Mouse (Mus musculus) MEL (cell line): ENCODE measurements around the gene Slc34a2. TPM values are rescaled to one million over a fixed set of nuclear protein-coding genes. Genes with fewer than 3 reads are reported as not detected.

Source experiments
- DNase-seq: peaks from one replicate; pipeline ENCODE4 v3.0.0; 2011; ENCODE audit warnings: low read depth, low spot score
- H3K27ac ChIP-seq: 2 replicates; pipeline ENCODE4 v1.5.1; 2012; ENCODE audit warnings: low read depth, mild to moderate bottlenecking, control low read depth, low read length, moderate library complexity; ENCODE audit not compliant: control insufficient read depth
- H3K27me3 ChIP-seq, 2 experiments: fragments of 150-350 bp in 1 of 2; sonication (generic) in 1 of 2; 2 replicates each; pipeline ENCODE4 v1.6.1; 2012; ENCODE audit warnings: low read length in 2 of 2, mild to moderate bottlenecking in 2 of 2, improper control_type of control experiment in 1 of 2, moderate library complexity in 1 of 2; ENCODE audit not compliant: insufficient read depth in 2 of 2, control insufficient read depth in 1 of 2
- H3K36me3 ChIP-seq, 2 experiments: 2 replicates each; pipeline ENCODE4 v1.6.1; 2012 to 2014; ENCODE audit warnings: low read length in 2 of 2, improper control_type of control experiment in 1 of 2, inconsistent platforms in 1 of 2, mild to moderate bottlenecking in 1 of 2; ENCODE audit not compliant: insufficient read depth in 2 of 2, control insufficient read depth in 1 of 2
- H3K4me1 ChIP-seq, 2 experiments: fragments of 150-350 bp in 1 of 2; sonication (generic) in 1 of 2; 2 replicates each; pipeline ENCODE4 v1.6.1; 2012; ENCODE audit warnings: low read length in 2 of 2, improper control_type of control experiment in 1 of 2, mild to moderate bottlenecking in 1 of 2; ENCODE audit not compliant: insufficient read depth in 2 of 2, control insufficient read depth in 1 of 2
- H3K4me3 ChIP-seq, 2 experiments: fragments of 150-350 bp in 1 of 2; sonication (generic) in 1 of 2; 2 replicates each; pipeline ENCODE4 v1.5.1; 2012; ENCODE audit warnings: low read depth in 2 of 2, low read length in 2 of 2, mild to moderate bottlenecking in 2 of 2, moderate library complexity in 2 of 2, control low read depth in 1 of 2, improper control_type of control experiment in 1 of 2; ENCODE audit not compliant: control insufficient read depth in 1 of 2, insufficient read depth in 1 of 2
- H3K79me2 ChIP-seq: 2 replicates; pipeline ENCODE4 v1.6.1; 2012; ENCODE audit warnings: mild to moderate bottlenecking, low read length, moderate library complexity; ENCODE audit not compliant: control insufficient read depth, poor library complexity, insufficient read depth
- H3K9ac ChIP-seq: 2 replicates; pipeline ENCODE4 v1.6.1; 2012; ENCODE audit warnings: low read depth, mild to moderate bottlenecking, control low read depth, low read length, moderate library complexity; ENCODE audit not compliant: control insufficient read depth, poor library complexity, severe bottlenecking
- H3K9me3 ChIP-seq: fragments of 150-350 bp; sonication (generic); replicated peaks from 2 replicates; pipeline ENCODE4 v1.6.1; 2012; ENCODE audit warnings: mild to moderate bottlenecking, low read length, improper control_type of control experiment, moderate library complexity; ENCODE audit not compliant: insufficient read depth
- CHD2 ChIP-seq: IDR thresholded peaks from 2 replicates; pipeline ENCODE4 v1.6.1; 2011; ENCODE audit warnings: low read length, improper control_type of control experiment
- ELF1 ChIP-seq: IDR thresholded peaks from 2 replicates; pipeline ENCODE4 v1.6.1; 2014; ENCODE audit warnings: low read depth, mild to moderate bottlenecking, inconsistent platforms, low read length, improper control_type of control experiment, moderate library complexity
- EP300 ChIP-seq, 2 experiments: IDR thresholded peaks; 2 replicates each; pipeline ENCODE4 v1.6.1; 2011; ENCODE audit warnings: improper control_type of control experiment in 2 of 2, low read length in 2 of 2, low read depth in 1 of 2, mild to moderate bottlenecking in 1 of 2
- GABPA ChIP-seq: IDR thresholded peaks from 2 replicates; pipeline ENCODE4 v1.6.1; 2012; ENCODE audit warnings: low read depth, mild to moderate bottlenecking, inconsistent platforms, low read length, improper control_type of control experiment, moderate library complexity
- GATA1 ChIP-seq: IDR thresholded peaks from 2 replicates; pipeline ENCODE4 v1.6.1; 2011; ENCODE audit warnings: low read depth, low read length, improper control_type of control experiment
- HCFC1 ChIP-seq: IDR thresholded peaks from 2 replicates; pipeline ENCODE4 v1.6.1; 2012; ENCODE audit warnings: low read depth, mild to moderate bottlenecking, inconsistent platforms, low read length, improper control_type of control experiment, moderate library complexity
- KAT2A ChIP-seq: conservative IDR thresholded peaks from 2 replicates; pipeline ENCODE4 v1.6.1; 2012; ENCODE audit warnings: low read depth, low read length, improper control_type of control experiment, inconsistent platforms
- MAFK ChIP-seq: IDR thresholded peaks from 2 replicates; pipeline ENCODE4 v1.6.1; 2011; ENCODE audit warnings: low read depth, mild to moderate bottlenecking, low read length, improper control_type of control experiment, borderline replicate concordance
- MAX ChIP-seq: IDR thresholded peaks from 2 replicates; pipeline ENCODE4 v1.6.1; 2011; ENCODE audit warnings: low read length, improper control_type of control experiment
- MAZ ChIP-seq: IDR thresholded peaks from 2 replicates; pipeline ENCODE4 v1.6.1; 2012; ENCODE audit warnings: low read depth, mild to moderate bottlenecking, inconsistent platforms, low read length, improper control_type of control experiment
- MEF2A ChIP-seq: IDR thresholded peaks from 2 replicates; pipeline ENCODE4 v1.6.1; 2014; ENCODE audit warnings: low read depth, mild to moderate bottlenecking, inconsistent platforms, low read length, improper control_type of control experiment; ENCODE audit not compliant: poor library complexity, insufficient replicate concordance, severe bottlenecking; ENCODE audit errors: extremely low read depth
- MXI1 ChIP-seq: IDR thresholded peaks from 2 replicates; pipeline ENCODE4 v1.6.1; 2011; ENCODE audit warnings: mild to moderate bottlenecking, low read depth, low read length, improper control_type of control experiment
- MYB ChIP-seq: IDR thresholded peaks from 2 replicates; pipeline ENCODE4 v1.6.1; 2011; ENCODE audit warnings: mild to moderate bottlenecking, low read depth, low read length, improper control_type of control experiment
- NELFE ChIP-seq: IDR thresholded peaks from 2 replicates; pipeline ENCODE4 v1.6.1; 2011; ENCODE audit warnings: low read depth, low read length, improper control_type of control experiment
- NRF1 ChIP-seq: IDR thresholded peaks from 2 replicates; pipeline ENCODE4 v1.6.1; 2014; ENCODE audit warnings: low read depth, mild to moderate bottlenecking, inconsistent platforms, low read length, improper control_type of control experiment, moderate library complexity; ENCODE audit not compliant: poor library complexity, insufficient read depth, severe bottlenecking
- POLR2A ChIP-seq, 2 experiments: IDR thresholded peaks; 2 replicates each; pipeline ENCODE4 v1.6.1; 2011 to 2012; ENCODE audit warnings: low read length in 2 of 2, mild to moderate bottlenecking in 2 of 2, control low read depth in 1 of 2, improper control_type of control experiment in 1 of 2, low read depth in 1 of 2, moderate library complexity in 1 of 2; ENCODE audit not compliant: control insufficient read depth in 1 of 2, insufficient read depth in 1 of 2, poor library complexity in 1 of 2
- POLR2AphosphoS2 ChIP-seq: IDR thresholded peaks from 2 replicates; pipeline ENCODE4 v1.6.1; 2011; ENCODE audit warnings: low read length, improper control_type of control experiment
- RAD21 ChIP-seq: IDR thresholded peaks from 2 replicates; pipeline ENCODE4 v1.6.1; 2011; ENCODE audit warnings: mild to moderate bottlenecking, low read depth, low read length, improper control_type of control experiment
- RCOR1 ChIP-seq: IDR thresholded peaks from 2 replicates; pipeline ENCODE4 v1.6.1; 2012; ENCODE audit warnings: low read depth, mild to moderate bottlenecking, inconsistent platforms, low read length, improper control_type of control experiment
- SMC3 ChIP-seq: IDR thresholded peaks from 2 replicates; pipeline ENCODE4 v1.6.1; 2011; ENCODE audit warnings: low read depth, low read length, improper control_type of control experiment
- TAL1 ChIP-seq: IDR thresholded peaks from 2 replicates; pipeline ENCODE4 v1.6.1; 2012; ENCODE audit warnings: mild to moderate bottlenecking, inconsistent platforms, low read length, moderate library complexity, mixed read lengths
- TBP ChIP-seq: IDR thresholded peaks from 2 replicates; pipeline ENCODE4 v1.8.0; 2011; ENCODE audit warnings: low read depth, low read length, improper control_type of control experiment
- USF2 ChIP-seq, 2 experiments: IDR thresholded peaks; 2 replicates each; pipeline ENCODE4 v1.6.1; 2011 to 2012; ENCODE audit warnings: improper control_type of control experiment in 2 of 2, low read length in 2 of 2, borderline replicate concordance in 1 of 2, inconsistent platforms in 1 of 2, low read depth in 1 of 2, mild to moderate bottlenecking in 1 of 2; ENCODE audit not compliant: insufficient read depth in 1 of 2
- ZC3H11A ChIP-seq: IDR thresholded peaks from 2 replicates; pipeline ENCODE4 v1.6.1; 2012; ENCODE audit warnings: low read depth, mild to moderate bottlenecking, inconsistent platforms, low read length, improper control_type of control experiment
- ZMIZ1 ChIP-seq: IDR thresholded peaks from 2 replicates; pipeline ENCODE4 v1.6.1; 2012; ENCODE audit warnings: low read depth, mild to moderate bottlenecking, inconsistent platforms, low read length, improper control_type of control experiment, moderate library complexity
- ZNF384 ChIP-seq: IDR thresholded peaks from 2 replicates; pipeline ENCODE4 v1.6.1; 2012; ENCODE audit warnings: low read depth, mild to moderate bottlenecking, inconsistent platforms, low read length, improper control_type of control experiment
- polyA plus RNA-seq, 2 experiments: library from polyadenylated mRNA; stranded (reverse) in 1 of 2; unstranded in 1 of 2; fragments of >175 nt in 1 of 2; fragments of >200 nt in 1 of 2; gene quantifications; 2 replicates each; pipeline versions ENCODE4 v1.2.1 to v1.2.4; 2012; ENCODE audit warnings: low replicate concordance in 2 of 2, low read depth in 1 of 2; ENCODE audit not compliant: insufficient read length in 2 of 2, insufficient read depth in 1 of 2, missing spikeins in 1 of 2
- total RNA-seq: library from RNA; depleted of rRNA; stranded (reverse); fragments of 300-350 nt; gene quantifications from 2 replicates; pipeline ENCODE4 v1.2.3, GENCODE M21; 2012

Slc34a2 gene
- total and polyA plus RNA-seq, 3 experiments: not detected

DNA sequence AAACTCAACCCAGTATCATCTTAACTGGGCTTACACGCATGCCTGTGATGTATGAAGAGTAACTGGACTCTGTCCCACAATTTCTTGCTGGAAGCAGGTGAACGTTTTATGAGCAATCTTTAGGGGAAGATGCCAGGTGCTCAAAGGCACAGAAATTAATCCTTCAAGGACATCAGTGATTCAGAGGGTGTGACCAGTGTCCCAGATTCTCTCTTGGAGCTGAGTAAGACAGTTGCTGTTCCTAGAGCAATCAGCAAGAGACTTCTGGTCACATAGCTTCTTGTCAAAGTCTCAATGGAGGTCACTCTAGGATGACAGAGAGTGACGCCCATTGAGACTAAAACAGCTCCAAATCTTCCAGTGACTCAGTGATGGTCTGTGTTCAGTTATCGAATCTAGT lies 19.6 kb upstream of the Slc34a2 start:
- TF ChIP-seq MEF2A (no peak), ZNF384 (no peak), MAFK (no peak), TBP (no peak), CHD2 (no peak), TAL1 (no peak), MAZ (no peak), RCOR1 (no peak), POLR2AphosphoS2 (no peak), GABPA (no peak), MXI1 (no peak), USF2 (IDR thresholded peaks at IDR 0.05; ENCODE audit: borderline replicate concordance in 1 of 2, insufficient read depth in 1 of 2, low read depth in 1 of 2, low read length in 2 of 2) (no peak), MYB (no peak), KAT2A (no peak), ELF1 (no peak), NELFE (no peak), GATA1 (no peak)
- no peaks in the 10 kb centered on the region for H3K9me3 ChIP-seq
- no peak overlapping the region for H3K4me3 ChIP-seq
- H3K36me3 ChIP-seq: no peaks in the 10 kb centered on the region
- no peaks in the 10 kb centered on the region for H3K4me1 ChIP-seq
- no peak overlapping the region for H3K9ac ChIP-seq
- no peaks in the 10 kb centered on the region for H3K79me2 ChIP-seq
- no peak overlapping the region for H3K27ac ChIP-seq
- no peak for DNase-seq
- no peaks in the 10 kb centered on the region for H3K27me3 ChIP-seq

DNA sequence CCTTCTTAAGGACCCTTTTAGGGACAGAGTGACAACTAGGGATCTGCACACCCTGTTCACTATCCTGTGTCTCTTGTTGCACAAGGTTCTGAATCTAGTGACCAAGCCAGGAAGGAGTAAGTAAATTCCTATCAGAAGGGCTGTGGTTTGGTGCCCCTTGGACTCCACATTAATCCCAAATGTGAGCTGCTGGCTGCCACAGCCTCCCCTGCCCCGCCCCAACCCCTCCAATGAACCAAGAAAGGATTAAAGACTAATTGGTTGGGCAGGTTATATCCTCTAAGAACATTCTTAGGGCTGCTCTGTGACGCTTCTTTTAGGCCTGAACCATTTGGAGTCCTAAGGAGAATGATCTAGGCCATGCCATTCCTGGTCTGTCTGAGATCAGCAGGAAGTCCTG lies 14.4 kb upstream of the Slc34a2 start:
- H3K4me3 ChIP-seq: no peak overlapping the region
- H3K9me3 ChIP-seq: no peaks in the 10 kb centered on the region
- H3K27me3 ChIP-seq: no peaks in the 10 kb centered on the region
- DNase-seq: no peak
- no peaks in the 10 kb centered on the region for H3K36me3 ChIP-seq
- no peak for TF ChIP-seq POLR2A (IDR thresholded peaks at IDR 0.05; ENCODE audit: control insufficient read depth in 1 of 2, insufficient read depth in 1 of 2, low read depth in 1 of 2, low read length in 2 of 2, poor library complexity in 1 of 2)
- no peak for TF ChIP-seq TAL1
- no peak for TF ChIP-seq ZNF384
- TF ChIP-seq ZMIZ1: no peak
- no peak for TF ChIP-seq GABPA
- TF ChIP-seq NRF1: no peak
- TF ChIP-seq NELFE: no peak
- no peak for TF ChIP-seq RAD21
- TF ChIP-seq MXI1: no peak
- TF ChIP-seq MAX: no peak
- TF ChIP-seq EP300 (IDR thresholded peaks at IDR 0.05; ENCODE audit: low read depth in 1 of 2, low read length in 2 of 2): no peak
- TF ChIP-seq ZC3H11A: no peak
- TF ChIP-seq ELF1: no peak
- TF ChIP-seq HCFC1: no peak
- no peak for TF ChIP-seq SMC3
- no peaks in the 10 kb centered on the region for H3K4me1 ChIP-seq
- H3K27ac ChIP-seq: no peak overlapping the region
- H3K9ac ChIP-seq: no peak overlapping the region
- no peaks in the 10 kb centered on the region for H3K79me2 ChIP-seq
